Comparison of ENCODE assay signal across 23 mouse cellular contexts in the genomic region with DNA sequence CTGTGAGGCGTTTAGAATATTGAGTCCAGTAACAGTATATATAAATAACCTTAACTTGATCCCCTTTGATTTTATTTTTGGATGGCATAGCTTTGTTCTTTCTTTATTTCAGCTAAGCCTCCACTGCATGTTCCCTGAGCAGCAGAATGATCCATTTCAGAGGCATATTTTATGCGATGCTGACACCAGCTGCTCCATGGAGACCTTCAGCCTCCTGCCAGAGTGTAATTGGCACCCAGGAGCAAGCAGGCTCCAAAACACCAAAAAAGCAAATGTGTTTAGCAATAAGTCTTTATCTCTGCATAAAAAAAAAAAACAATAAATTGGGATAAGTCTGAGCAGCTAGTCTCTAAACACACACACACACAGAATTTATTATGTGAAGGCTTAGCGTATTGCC.
DNase-seq lines count a peak whose midpoint lies in the region; ATAC-seq and TF ChIP-seq lines count a peak whose summit lies in the region.
"Had no signal": no experiment of that assay in that cellular context is flagged by ENCODE, and none has a peak within 500 bp of the region (broad histone marks: within the 10 kb centered on the region; RNA-seq: fewer than 3 reads in every experiment).

No protein-coding gene starts in this region.

- no peaks in the 10 kb centered on the region for H3K27me3 ChIP-seq in forebrain, postnatal 0 days (ENCODE audit: insufficient read depth, low read length)
- no peaks in the 10 kb centered on the region for H3K27me3 ChIP-seq in forebrain, embryonic 16.5 days (replicated peaks; ENCODE audit: control insufficient read depth, insufficient read depth, low read length)
- H3K27me3 ChIP-seq: CH12.LX; embryonic facial prominence, embryonic 13.5 days; forebrain, embryonic 13.5 days; hindbrain, embryonic 12.5 days; Patski had no signal

- no peaks in the 10 kb centered on the region for H3K4me1 ChIP-seq in forebrain, postnatal 0 days (ENCODE audit: insufficient read depth)
- H3K4me1 ChIP-seq in forebrain, embryonic 16.5 days (replicated peaks; ENCODE audit: control insufficient read depth, insufficient read depth, low read length) = no peaks in the 10 kb centered on the region
- H3K4me1 ChIP-seq: embryonic facial prominence, embryonic 13.5 days; forebrain, embryonic 13.5 days; hindbrain, embryonic 12.5 days had no signal

- peak; percentile 83 for ATAC-seq in forebrain, postnatal 0 days
- no peak for ATAC-seq in forebrain, embryonic 16.5 days
- ATAC-seq: activated CD4-positive, CD25-positive, alpha-beta regulatory T cell, adult 4 months; forebrain, embryonic 13.5 days; Patski had no signal

- H3K27ac ChIP-seq in forebrain, postnatal 0 days (ENCODE audit: low read depth, low read length) = no peak overlapping the region
- no peak overlapping the region for H3K27ac ChIP-seq in forebrain, embryonic 16.5 days (ENCODE audit: low read length)
- H3K27ac ChIP-seq: embryonic facial prominence, embryonic 13.5 days; forebrain, embryonic 13.5 days; heart, embryonic 10.5 days; hindbrain, embryonic 12.5 days had no signal

- peak; percentile 40 for DNase-seq in forebrain, postnatal 0 days
- DNase-seq in layer of hippocampus, adult 9-11 months = peak; percentile 59
- DNase-seq in layer of hippocampus, adult 9-10 months (ENCODE audit: low spot score) = no peak
- DNase-seq in brain, embryonic 14.5 days (ENCODE audit: low read depth) = peak; percentile 37
- peak; percentile 15 for DNase-seq in telencephalon, adult 2 months (ENCODE audit: low read depth, low spot score)
- no peak for DNase-seq in left cerebral cortex, adult 11 months (ENCODE audit: low spot score)
- DNase-seq: adrenal gland, adult 2 months; adrenal gland, postnatal 25 days; cerebellum, adult 11 months; cerebellum, adult 9-10 months; cerebellum, postnatal 36 days; gastrocnemius, postnatal 10 days; heart, adult 18-20 months; heart, postnatal 10 days; heart, postnatal 4 days had no signal

- 63% methylated on average over 3 of the region's 3 CpGs for WGBS in forebrain, postnatal 0 days
- WGBS in forebrain, embryonic 16.5 days = 80% methylated on average over 3 of the region's 3 CpGs

- no peak overlapping the region for H3K4me3 ChIP-seq in forebrain, postnatal 0 days (ENCODE audit: low read depth, low read length)
- no peak overlapping the region for H3K4me3 ChIP-seq in forebrain, embryonic 16.5 days (replicated peaks; ENCODE audit: low read length)
- H3K4me3 ChIP-seq: embryonic facial prominence, embryonic 13.5 days; forebrain, embryonic 13.5 days; heart, embryonic 10.5 days; hindbrain, embryonic 12.5 days had no signal

- H3K9ac ChIP-seq in forebrain, postnatal 0 days = no peak overlapping the region
- H3K9ac ChIP-seq in forebrain, embryonic 16.5 days (replicated peaks; ENCODE audit: low read depth, low read length) = no peak overlapping the region
- H3K9ac ChIP-seq: embryonic facial prominence, embryonic 13.5 days; forebrain, embryonic 13.5 days; hindbrain, embryonic 12.5 days had no signal

- TF ChIP-seq POLR2A in brain, embryonic 14.5 days (IDR thresholded peaks at IDR 0.05; ENCODE audit: borderline replicate concordance, extremely low read depth, insufficient read depth, insufficient read length, poor library complexity, severe bottlenecking) = no peak

- no peaks in the 10 kb centered on the region for H3K9me3 ChIP-seq in forebrain, postnatal 0 days (ENCODE audit: low read length)
- no peaks in the 10 kb centered on the region for H3K9me3 ChIP-seq in forebrain, embryonic 16.5 days (ENCODE audit: control insufficient read depth, low read length)
- H3K9me3 ChIP-seq: forebrain, embryonic 13.5 days; heart, embryonic 10.5 days; hindbrain, embryonic 12.5 days had no signal

- TF ChIP-seq CTCF in forebrain, postnatal 0 days (IDR thresholded peaks at IDR 0.05; ENCODE audit: low read depth) = no peak
- no peak for TF ChIP-seq CTCF in brain, embryonic 14.5 days (IDR thresholded peaks at IDR 0.05; ENCODE audit: borderline replicate concordance, extremely low read depth, insufficient read depth, insufficient read length)

- H3K36me3 ChIP-seq in forebrain, postnatal 0 days (ENCODE audit: insufficient read depth) = no peaks in the 10 kb centered on the region
- H3K36me3 ChIP-seq in forebrain, embryonic 16.5 days (ENCODE audit: control insufficient read depth, insufficient read depth) = no peaks in the 10 kb centered on the region
- H3K36me3 ChIP-seq: embryonic facial prominence, embryonic 13.5 days; heart, embryonic 10.5 days; hindbrain, embryonic 12.5 days had no signal

- no peak overlapping the region for H3K4me2 ChIP-seq in forebrain, postnatal 0 days (ENCODE audit: low read depth)
- no peak overlapping the region for H3K4me2 ChIP-seq in forebrain, embryonic 16.5 days (ENCODE audit: low read length)
- H3K4me2 ChIP-seq: embryonic facial prominence, embryonic 13.5 days; forebrain, embryonic 13.5 days; hindbrain, embryonic 12.5 days had no signal

Comparison
In these comparisons a context has a peak if more than half of its experiments do, and no peak if none do; other contexts are left out.
1. DNase-seq: peak in forebrain, postnatal 0 days (single experiment), layer of hippocampus, adult 9-11 months (single experiment), brain, embryonic 14.5 days (single experiment) and telencephalon, adult 2 months (single experiment); none in layer of hippocampus, adult 9-10 months (single experiment) and left cerebral cortex, adult 11 months (single experiment).